Mouse (Mus musculus): ENCODE results near the gene Lpcat3.
"Not testable (repeated sequence)": the region's sequence is repeated elsewhere in the genome, so short reads cannot be mapped to it uniquely, and the experiment has no call there.

- TF ChIP-seq CTCF (conservative IDR thresholded peaks at IDR 0.05; ENCODE audit: insufficient read depth, insufficient read length, low read depth, low read length); POLR2A (IDR thresholded peaks at IDR 0.05; ENCODE audit: low read depth, low read length): not testable (repeated sequence)
Measured at GRCm38 (mm10) chr6:124626184-124626583, 36.6 kb upstream of the Lpcat3 start.

All from kidney, adult 2 months (tissue).